In the genomic region with DNA sequence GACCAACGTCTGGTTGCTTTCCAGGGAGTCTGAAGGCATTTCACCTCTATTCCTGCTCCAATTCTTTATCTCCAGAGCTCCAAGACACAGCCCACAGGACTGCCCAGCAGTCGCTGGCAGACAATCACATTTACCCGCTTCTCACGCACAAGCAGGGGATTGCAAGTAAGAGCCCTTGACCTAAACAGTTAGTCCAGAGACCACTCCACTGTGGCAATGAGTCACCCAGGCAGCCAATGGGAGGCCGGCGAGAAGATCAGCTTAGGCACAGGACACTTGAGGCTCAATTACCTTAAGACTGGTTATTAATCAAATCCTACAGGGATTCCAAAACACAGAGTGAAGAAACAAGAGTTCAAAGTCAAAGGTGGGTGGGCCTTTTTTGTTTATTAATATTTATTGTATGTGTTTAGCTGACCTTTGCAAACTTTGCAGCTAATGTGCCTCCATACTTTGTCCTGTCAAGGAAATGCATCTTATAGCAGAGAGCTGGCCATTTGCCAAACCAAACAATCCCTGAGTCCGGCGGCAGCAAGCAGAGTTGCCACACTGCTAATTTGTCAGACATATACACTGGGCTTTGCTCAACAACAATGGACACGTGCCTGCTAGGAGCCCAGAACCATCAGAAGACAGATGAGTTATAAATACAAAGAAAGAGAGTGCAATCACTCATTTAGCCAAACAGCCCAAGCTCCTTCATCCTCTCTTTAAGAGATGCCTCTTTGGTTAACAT, we compare ENCODE assay signal across 10 mouse cellular contexts.
DNase-seq lines count a peak whose midpoint lies in the region; ATAC-seq and TF ChIP-seq lines count a peak whose summit lies in the region.
"Had no signal": no experiment of that assay in that cellular context is flagged by ENCODE, and none has a peak within 500 bp of the region (broad histone marks: within the 10 kb centered on the region; RNA-seq: fewer than 3 reads in every experiment).

No protein-coding gene starts in this region.

- 33% methylated on average over 9 of the region's 9 CpGs for WGBS in hindbrain, postnatal 0 days
- WGBS in hindbrain, embryonic 16.5 days: 42% methylated on average over 9 of the region's 9 CpGs
- 56% methylated on average over 9 of the region's 9 CpGs for WGBS in limb, embryonic 14.5 days

- H3K9me3 ChIP-seq in hindbrain, postnatal 0 days (ENCODE audit: low read length): no peaks in the 10 kb centered on the region
- H3K9me3 ChIP-seq in hindbrain, embryonic 16.5 days (ENCODE audit: control insufficient read depth, low read length): no peaks in the 10 kb centered on the region
- H3K9me3 ChIP-seq in limb, embryonic 14.5 days (ENCODE audit: control insufficient read depth, low read length): no peaks in the 10 kb centered on the region
- H3K9me3 ChIP-seq: limb, embryonic 15.5 days had no signal

- DNase-seq in adrenal gland, postnatal 14 days: peak; percentile 16
- no peak for DNase-seq in adrenal gland, adult 18-20 months (ENCODE audit: low spot score in 2 of 2)
- peak; percentile 19 for DNase-seq in hindbrain, postnatal 0 days (ENCODE audit: low spot score)
- DNase-seq in 3134 (ENCODE audit: extremely low read depth, insufficient read length, low spot score): peak; percentile 67
- peak; percentile 25 for DNase-seq in limb, embryonic 14.5 days (ENCODE audit: low spot score)
- no peak for DNase-seq in layer of hippocampus, postnatal 36 days
- no peak for DNase-seq in layer of hippocampus, adult 2 months (ENCODE audit: low spot score in 2 of 2)
- DNase-seq: cerebellum, adult 9-11 months had no signal

- no peak overlapping the region for H3K9ac ChIP-seq in hindbrain, postnatal 0 days (replicated peaks; ENCODE audit: low read length)
- no peak overlapping the region for H3K9ac ChIP-seq in hindbrain, embryonic 16.5 days (ENCODE audit: low read depth, low read length)
- H3K9ac ChIP-seq in limb, embryonic 14.5 days (ENCODE audit: low read depth, low read length, severe bottlenecking): no peak overlapping the region
- H3K9ac ChIP-seq: limb, embryonic 15.5 days had no signal

- H3K4me2 ChIP-seq in hindbrain, postnatal 0 days (ENCODE audit: low read depth, low read length): no peak overlapping the region
- H3K4me2 ChIP-seq in hindbrain, embryonic 16.5 days (ENCODE audit: low read length): no peak overlapping the region
- no peak overlapping the region for H3K4me2 ChIP-seq in limb, embryonic 14.5 days (replicated peaks; ENCODE audit: low read depth, low read length, severe bottlenecking)
- H3K4me2 ChIP-seq: limb, embryonic 15.5 days had no signal

- H3K36me3 ChIP-seq in hindbrain, postnatal 0 days (ENCODE audit: insufficient read depth, low read length): no peaks in the 10 kb centered on the region
- H3K36me3 ChIP-seq in hindbrain, embryonic 16.5 days (ENCODE audit: control insufficient read depth, insufficient read depth, low read length): no peaks in the 10 kb centered on the region; the same call in 1 of the 2 replicates
- H3K36me3 ChIP-seq in limb, embryonic 14.5 days (ENCODE audit: control insufficient read depth, insufficient read depth, low read length): no peaks in the 10 kb centered on the region
- H3K36me3 ChIP-seq: limb, embryonic 15.5 days had no signal

- no peaks in the 10 kb centered on the region for H3K27me3 ChIP-seq in hindbrain, postnatal 0 days (ENCODE audit: insufficient read depth, low read length)
- no peaks in the 10 kb centered on the region for H3K27me3 ChIP-seq in hindbrain, embryonic 16.5 days (replicated peaks; ENCODE audit: control insufficient read depth, insufficient read depth, low read length)
- H3K27me3 ChIP-seq in limb, embryonic 14.5 days (ENCODE audit: control insufficient read depth, insufficient read depth, low read length): no peaks in the 10 kb centered on the region
- H3K27me3 ChIP-seq: limb, embryonic 15.5 days had no signal

- TF ChIP-seq POLR2A in limb, embryonic 14.5 days (IDR thresholded peaks at IDR 0.05; ENCODE audit: borderline replicate concordance, extremely low read depth, insufficient read depth, insufficient read length): no peak

- TF ChIP-seq CTCF in hindbrain, postnatal 0 days (IDR thresholded peaks at IDR 0.05; ENCODE audit: low read depth): no peak
- TF ChIP-seq CTCF in layer of hippocampus, adult 2 months (conservative IDR thresholded peaks at IDR 0.05): no peak

- no peak overlapping the region for H3K4me3 ChIP-seq in hindbrain, postnatal 0 days (ENCODE audit: low read length)
- no peak overlapping the region for H3K4me3 ChIP-seq in hindbrain, embryonic 16.5 days (ENCODE audit: low read length)
- H3K4me3 ChIP-seq in limb, embryonic 14.5 days (replicated peaks; ENCODE audit: low read length): no peak overlapping the region
- H3K4me3 ChIP-seq in layer of hippocampus, adult 2 months: no peak overlapping the region
- H3K4me3 ChIP-seq: limb, embryonic 15.5 days had no signal

- ATAC-seq in hindbrain, postnatal 0 days: no peak
- no peak for ATAC-seq in hindbrain, embryonic 16.5 days
- ATAC-seq in limb, embryonic 14.5 days (ENCODE audit: low FRiP score, low read depth): no peak

- H3K4me1 ChIP-seq in hindbrain, postnatal 0 days (ENCODE audit: insufficient read depth, low read length): no peaks in the 10 kb centered on the region
- H3K4me1 ChIP-seq in hindbrain, embryonic 16.5 days (ENCODE audit: control insufficient read depth, insufficient read depth, low read depth, low read length): peaks cover 3% of the 10 kb centered on the region; the same call in 1 of the 2 replicates
- H3K4me1 ChIP-seq in limb, embryonic 14.5 days (ENCODE audit: control insufficient read depth, insufficient read depth, low read length): peaks cover 13% of the 10 kb centered on the region

- no peak overlapping the region for H3K27ac ChIP-seq in hindbrain, postnatal 0 days
- H3K27ac ChIP-seq in hindbrain, embryonic 16.5 days (ENCODE audit: low read depth, low read length): no peak overlapping the region
- no peak overlapping the region for H3K27ac ChIP-seq in limb, embryonic 14.5 days (replicated peaks; ENCODE audit: low read depth, low read length)
- H3K27ac ChIP-seq in layer of hippocampus, adult 2 months: no peak overlapping the region
- H3K27ac ChIP-seq: limb, embryonic 15.5 days had no signal

Comparison
In these comparisons a context has a peak if more than half of its experiments do, and no peak if none do; other contexts are left out.
1. DNase-seq: peak in adrenal gland, postnatal 14 days (single experiment), hindbrain, postnatal 0 days (single experiment), 3134 (single experiment) and limb, embryonic 14.5 days (single experiment); none in adrenal gland, adult 18-20 months (0 of 2), layer of hippocampus, postnatal 36 days (0 of 2) and layer of hippocampus, adult 2 months (0 of 2).